Mouse (Mus musculus) lung, postnatal 4 days (tissue): ENCODE results near the gene Chtop.

Experiments
- DNase-seq, 2 experiments: peaks; one replicate each; pipeline ENCODE4 v3.0.0; 2021

Gene Chtop

GRCm38 (mm10) chr3:90462579-90462978 is 46.7 kb downstream of the Chtop start:
- DNase-seq, result no peak

DNA sequence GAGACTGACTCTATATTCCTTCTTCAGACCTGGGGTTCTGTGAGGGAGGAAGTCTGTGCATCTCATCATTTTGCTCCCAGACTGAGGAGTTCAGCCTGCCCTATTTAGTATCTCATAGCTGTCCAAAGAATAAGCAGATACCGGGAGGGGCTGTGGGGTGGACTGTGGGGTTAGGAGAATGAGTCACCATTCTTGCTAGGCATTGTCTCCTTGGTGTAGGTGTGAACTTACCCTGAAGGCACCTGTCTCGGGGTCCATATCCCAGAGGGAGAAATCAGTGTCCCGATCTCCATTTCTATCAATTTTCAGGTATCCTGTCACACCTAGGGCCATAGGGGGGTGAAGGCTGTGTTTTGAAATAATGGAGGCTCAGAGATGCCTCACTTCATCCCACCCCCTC is 47.4 kb downstream of the Chtop start:
- DNase-seq, result no peak

GRCm38 (mm10) chr3:90460315-90460714 is 49.0 kb downstream of the Chtop start:
- no peak for DNase-seq

DNA sequence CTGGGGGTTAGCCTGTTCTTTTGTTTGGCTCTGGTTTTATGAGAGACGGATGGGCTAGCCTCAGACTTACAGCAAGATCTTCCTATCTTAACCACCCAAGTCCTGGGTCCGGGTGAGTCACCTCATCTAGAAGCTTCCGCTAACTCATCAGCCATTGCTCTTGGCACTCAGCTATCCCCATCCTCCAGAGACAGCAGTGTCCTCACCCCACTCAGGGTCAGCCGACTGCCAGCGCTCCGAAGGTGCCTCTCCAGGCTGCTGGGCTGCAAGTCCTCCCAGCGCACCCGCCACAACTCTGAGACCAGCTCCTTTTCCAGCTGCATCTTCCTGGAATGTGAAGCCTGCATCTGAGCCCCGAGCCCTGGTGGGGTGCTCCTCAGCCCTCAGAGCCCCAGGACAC is 49.6 kb downstream of the Chtop start:
- no peak for DNase-seq

DNA sequence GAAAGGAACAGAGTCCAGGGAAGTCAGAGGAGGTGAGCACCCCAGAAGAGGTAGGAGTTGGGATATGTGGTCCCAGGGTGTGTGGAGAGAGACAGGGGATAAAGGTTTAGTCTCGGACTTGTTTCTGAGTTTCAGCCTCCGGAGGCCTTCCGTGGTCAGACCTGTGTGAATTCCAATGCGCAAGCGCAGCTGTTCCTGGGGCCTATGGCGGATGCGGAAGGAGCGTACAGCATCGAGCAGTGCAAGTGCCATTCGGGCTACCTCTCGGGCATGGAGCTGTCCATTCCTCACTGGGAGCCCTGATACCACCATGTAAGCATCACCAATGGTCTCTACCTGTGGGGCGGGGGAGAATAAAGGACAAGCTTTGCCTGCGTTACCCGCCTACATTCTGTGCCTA is 54.4 kb downstream of the Chtop start:
- DNase-seq, result no peak

DNA sequence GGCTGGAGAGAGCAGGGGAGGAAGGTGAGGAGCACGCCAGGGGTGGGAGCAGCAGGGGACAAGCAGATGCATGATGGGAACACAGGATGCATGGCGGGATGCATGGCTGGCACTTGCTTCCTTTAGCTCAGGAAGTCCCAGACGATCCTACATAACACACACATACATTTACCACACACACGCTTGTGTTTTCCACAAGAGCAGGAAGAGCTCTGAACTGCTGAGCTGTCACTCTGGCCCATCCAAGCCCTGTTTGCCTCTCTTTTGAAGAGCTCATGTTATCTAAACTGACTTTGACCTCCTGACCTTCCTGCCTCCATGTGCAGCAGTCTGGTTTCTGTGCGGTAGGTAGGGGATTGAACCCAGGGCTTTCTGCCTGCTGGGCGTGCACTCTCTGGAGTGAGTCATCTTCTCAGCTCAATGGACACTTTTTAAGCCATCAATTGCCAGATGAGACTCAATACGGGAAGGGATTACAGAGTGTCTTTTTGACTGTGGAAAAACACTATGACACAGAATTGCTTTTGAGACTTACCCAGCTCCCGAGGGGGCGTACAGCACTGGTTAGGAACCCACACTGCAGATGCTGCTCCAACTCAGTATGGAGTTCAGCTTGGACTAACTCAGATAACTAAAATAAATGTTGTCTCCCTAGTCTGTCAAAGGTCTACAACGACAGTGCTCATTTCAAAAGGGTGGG is 57.8 kb downstream of the Chtop start:
- peak in 1 of 2 experiments; percentile 64 for DNase-seq

GRCm38 (mm10) chr3:90450874-90451273 is 58.4 kb downstream of the Chtop start:
- DNase-seq, result peak in 1 of 2 experiments; percentile 31
